Mouse (Mus musculus) left cerebral cortex, postnatal 10 days (tissue): ENCODE data around the gene Rcor2. TPM values are rescaled to one million over a fixed set of nuclear protein-coding genes. Genes with fewer than 3 reads are reported as not detected.
A peak's percentile ranks its signal among the peaks of the same experiment; 100 is the strongest.

Experiments
- DNase-seq, 2 experiments: peaks; one replicate each; pipeline ENCODE4 v3.0.0; 2021 to 2022; ENCODE audit warnings: low spot score in 2 of 2, mixed read lengths in 1 of 2; ENCODE audit errors: extremely low spot score in 1 of 2
- intact Hi-C: fragments of 180-260 bp; cut with DNase I; formaldehyde crosslinking; loops from one replicate; pipeline ENCODE4 v1.15.1; 2025
- total RNA-seq, 2 experiments: library from RNA; stranded (reverse); gene quantifications; 2 replicates each; pipeline ENCODE4 v1.2.3; 2021

Gene Rcor2
- 10 to 100 TPM; 16.0 to 18.7 TPM for total RNA-seq

GRCm38 (mm10) chr19:7267091-7267741 lies at the start of gene Rcor2:
Gene Rcor2 (plus strand): TSS chr19:7267325.
- peak in 1 of 2 experiments; percentile 84 for DNase-seq
- intact Hi-C loops: loop anchor here (10.0 kb wide), 1 partner anchor 148 kb away; the partner anchor contains the start of gene 2700081O15Rik

- no peak for DNase-seq
- intact Hi-C loops: no loop called here
Observed at GRCm38 (mm10) chr19:7217926-7218267, 49.2 kb upstream of the Rcor2 start.

DNA sequence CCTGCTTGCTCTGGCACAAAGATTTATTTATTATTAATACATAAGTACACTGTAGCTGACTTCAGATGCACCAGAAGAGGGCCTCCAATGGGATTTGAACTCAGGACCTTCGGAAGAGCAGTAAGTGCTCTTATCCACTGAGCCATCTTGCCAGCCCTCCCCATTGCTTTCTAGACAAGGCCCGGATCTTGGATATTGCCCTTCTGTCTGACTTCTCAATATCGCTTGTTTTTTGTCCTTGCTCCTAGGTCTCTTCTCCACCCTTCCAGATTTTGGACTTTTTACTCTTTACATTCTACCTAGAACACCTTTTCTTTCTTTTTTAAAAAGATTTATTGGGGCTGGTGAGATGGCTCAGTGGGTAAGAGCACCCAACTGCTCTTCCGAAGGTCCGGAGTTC lies 48.4 kb upstream of the Rcor2 start:
- DNase-seq: no peak
- intact Hi-C loops: no loop called here

- intact Hi-C loops: no loop called here
- no peak for DNase-seq
Observed at GRCm38 (mm10) chr19:7222196-7222595, 44.9 kb upstream of the Rcor2 start.

DNA sequence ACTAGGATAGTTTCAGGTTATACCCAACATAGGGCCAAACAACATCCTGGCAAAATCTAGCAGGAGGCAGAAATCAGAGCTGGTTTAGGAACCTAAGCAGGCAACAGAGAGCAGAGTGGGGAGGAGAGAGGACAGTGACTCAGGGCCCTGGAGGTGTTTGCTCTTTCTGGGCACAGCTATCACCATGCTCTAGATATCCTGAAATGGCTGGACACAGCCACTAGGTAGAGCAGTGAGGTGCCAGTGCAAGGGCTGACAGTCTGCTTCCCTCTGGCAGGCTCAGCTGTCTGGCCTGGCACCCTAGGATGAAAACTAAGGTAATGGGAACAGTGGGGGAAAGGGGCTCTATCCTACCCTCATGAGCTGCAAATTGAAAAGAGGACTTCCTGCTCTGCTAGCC lies 43.6 kb upstream of the Rcor2 start:
- no peak for DNase-seq
- intact Hi-C loops: no loop called here

DNA sequence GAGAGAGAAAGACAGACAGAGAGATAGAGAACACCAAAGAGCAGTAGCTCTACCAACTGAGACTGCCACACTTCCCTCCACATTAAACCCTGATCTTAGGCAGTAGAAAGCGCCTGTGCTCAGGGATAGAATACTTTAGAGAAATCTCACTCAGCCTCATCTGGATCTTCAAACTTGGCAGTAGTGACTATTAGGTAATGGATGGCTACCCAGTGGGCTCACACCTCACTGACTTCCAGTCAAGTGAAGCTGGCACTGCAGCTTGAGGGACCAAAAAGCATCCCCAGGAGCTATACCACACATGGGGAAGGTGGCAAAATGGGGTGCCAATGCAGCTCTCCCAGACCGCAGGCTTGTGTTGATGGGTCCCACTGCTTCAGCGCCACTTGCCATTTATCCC lies 42.9 kb upstream of the Rcor2 start:
- DNase-seq: no peak
- intact Hi-C loops: no loop called here

DNA sequence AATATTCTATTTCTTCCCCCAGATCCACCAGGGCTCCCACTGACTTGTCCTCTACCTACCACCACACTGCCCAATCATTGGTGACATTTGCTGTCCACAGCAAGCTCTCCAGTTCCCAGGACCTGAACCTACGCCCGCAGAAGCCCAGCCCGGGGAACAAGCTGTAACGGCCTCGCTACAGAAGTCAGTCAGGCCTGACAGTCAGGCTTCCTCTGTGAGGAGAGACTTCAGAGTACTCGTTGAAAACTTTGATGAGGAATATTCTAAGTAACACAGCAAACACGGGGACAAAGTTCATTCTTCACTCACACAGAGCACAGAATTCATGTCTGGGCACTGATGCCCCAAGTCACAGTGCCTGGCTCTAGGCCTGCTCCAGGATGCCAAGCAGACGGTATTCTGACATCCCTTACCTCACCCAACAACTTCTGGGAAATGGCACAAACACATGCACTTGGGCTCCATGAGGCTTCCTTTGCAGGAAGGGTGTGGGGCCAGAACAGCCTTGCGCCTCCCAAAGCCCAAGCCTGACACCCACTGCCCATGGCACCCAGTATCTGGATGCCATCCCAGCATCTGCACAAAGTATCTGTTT lies 41.9 kb upstream of the Rcor2 start:
- intact Hi-C loops: no loop called here
- no peak for DNase-seq

GRCm38 (mm10) chr19:7226511-7226914 lies 40.6 kb upstream of the Rcor2 start:
- intact Hi-C loops: no loop called here
- DNase-seq: no peak

DNA sequence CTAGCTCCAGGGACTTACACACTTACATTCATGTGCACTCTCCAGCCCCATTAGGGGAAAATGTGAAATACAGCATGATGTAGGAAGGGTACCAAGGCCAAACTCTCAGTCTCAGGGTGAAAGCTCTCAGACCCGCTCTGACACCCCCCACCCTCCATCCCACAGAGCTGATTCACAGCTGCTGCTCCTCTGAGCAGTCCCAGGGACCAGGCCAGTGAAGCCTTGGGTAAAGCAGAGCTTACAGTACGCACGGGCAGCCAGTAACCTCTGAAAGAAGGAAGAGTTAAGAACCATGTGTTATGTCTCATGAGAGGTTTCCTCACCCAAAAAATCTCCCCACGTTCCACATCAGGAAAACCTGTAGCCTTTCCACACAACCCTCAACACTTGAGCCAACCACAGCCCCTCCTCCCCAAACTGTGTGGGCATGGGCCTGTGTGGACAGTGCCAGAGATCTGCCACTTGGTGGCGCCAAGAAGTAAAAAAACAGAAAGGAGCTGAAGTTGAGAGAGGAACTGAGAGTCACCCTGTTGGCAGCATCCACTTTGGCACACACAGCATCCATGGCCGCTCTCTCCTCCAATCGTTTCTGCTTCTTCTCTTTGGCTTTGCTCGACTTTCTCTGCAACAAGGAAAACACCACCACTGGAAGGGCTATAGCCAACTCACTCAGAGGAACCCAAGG lies 32.4 kb upstream of the Rcor2 start:
- intact Hi-C loops: loop anchor here (2.0 kb wide), 1 partner anchor 110 kb away; no protein-coding TSS in a partner anchor
- peak; percentile 86 to 87 for DNase-seq

GRCm38 (mm10) chr19:7235461-7235860 lies 31.7 kb upstream of the Rcor2 start:
- intact Hi-C loops: loop anchor here (2.0 kb wide), 1 partner anchor 109 kb away; no protein-coding TSS in a partner anchor
- no peak for DNase-seq

DNA sequence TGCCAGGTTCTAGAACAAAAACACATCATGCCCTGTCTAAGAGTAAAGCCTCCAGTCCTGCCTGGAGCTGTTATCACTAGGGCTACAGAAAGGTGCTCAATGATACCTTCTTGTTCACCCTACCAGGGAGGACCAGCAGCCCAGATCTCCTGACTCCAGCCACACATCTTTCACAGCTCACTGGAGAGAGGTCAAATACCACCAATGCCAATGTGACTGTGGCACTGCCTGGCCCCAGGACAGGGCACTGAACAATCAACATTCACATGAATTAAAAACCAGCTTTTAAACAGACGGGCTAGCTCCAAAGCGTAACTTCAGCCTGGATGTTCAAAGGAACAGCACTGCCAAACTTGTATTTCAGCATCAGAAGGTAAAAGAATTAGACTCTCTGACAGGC lies 31.1 kb upstream of the Rcor2 start:
- intact Hi-C loops: no loop called here

GRCm38 (mm10) chr19:7236742-7237141 lies 30.4 kb upstream of the Rcor2 start:
- DNase-seq: no peak
- intact Hi-C loops: no loop called here

More for the DNA sequence above, 31.1 kb upstream of the Rcor2 start:
- DNase-seq: no peak

DNA sequence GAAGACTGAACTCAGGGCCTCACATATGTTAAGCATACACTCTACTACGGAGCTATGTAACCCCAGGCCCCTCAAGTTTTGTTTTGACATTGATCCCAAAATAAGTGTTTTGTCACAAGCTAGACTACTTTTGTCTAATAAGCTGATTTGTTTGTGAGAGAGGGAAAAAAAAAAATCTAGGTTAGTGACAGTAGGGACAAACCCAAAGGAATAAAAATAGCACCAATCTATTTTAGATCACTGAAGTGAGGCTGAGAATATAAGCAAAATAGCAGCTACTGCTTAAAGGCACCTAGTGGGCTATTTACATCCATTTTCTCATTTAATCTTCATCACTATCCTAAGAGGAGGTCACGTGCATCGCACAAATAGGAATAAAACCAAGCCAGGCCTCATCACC lies 27.6 kb upstream of the Rcor2 start:
- no peak for DNase-seq
- intact Hi-C loops: no loop called here

GRCm38 (mm10) chr19:7240291-7240690 lies 26.8 kb upstream of the Rcor2 start:
- intact Hi-C loops: loop anchor here (5.0 kb wide), 1 partner anchor 177 kb away; the partner anchor contains the start of gene 2700081O15Rik
- DNase-seq: no peak

DNA sequence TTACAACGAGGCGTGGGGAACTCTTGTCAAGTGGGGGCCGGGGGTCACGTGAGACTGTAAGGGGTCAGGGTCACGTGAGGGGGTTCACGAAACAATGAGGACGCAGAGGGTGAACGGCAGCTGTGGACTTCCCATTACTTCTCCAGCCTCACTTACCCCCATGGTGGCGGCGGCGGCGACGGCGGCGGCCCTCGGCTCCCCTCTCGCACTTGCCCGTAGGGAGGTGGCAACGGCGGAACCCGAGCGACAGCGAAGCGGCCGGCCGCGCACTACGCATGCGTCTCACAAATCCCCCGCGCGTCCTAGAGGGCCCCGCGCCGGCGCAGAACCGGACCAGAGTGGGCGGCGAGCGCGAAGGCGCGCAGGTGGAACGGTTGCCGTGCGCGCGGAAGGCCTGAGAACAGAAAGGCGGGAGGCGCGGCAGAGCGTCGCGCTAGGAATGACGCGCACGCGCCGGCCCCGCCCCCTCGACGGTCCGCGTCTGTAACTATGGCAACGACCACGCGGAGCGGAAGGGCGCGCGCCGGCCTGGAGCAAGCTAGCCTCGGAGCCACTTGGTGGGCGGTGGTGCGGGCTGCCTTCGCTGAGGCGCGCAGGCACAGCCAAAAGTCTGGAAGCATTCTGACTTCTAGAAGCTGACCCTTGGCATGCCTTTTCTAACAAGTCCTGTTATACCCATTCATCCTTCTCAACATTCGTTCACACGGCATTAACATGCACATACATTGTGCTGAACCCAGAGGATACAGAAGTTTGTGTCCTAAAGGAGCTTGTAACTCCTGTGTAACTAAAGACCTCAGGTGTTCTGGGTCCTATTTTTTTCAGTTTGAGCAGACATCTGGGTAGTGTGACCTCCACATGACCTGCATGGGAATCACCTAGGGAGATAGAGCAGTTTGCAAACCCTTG lies 26.1 kb upstream of the Rcor2 start, which contains the start of gene Naa40:
Naa40 (minus strand) TSS at position 402 of the 909 bp plus-strand sequence.
- intact Hi-C loops: loop anchor here (5.0 kb wide), 1 partner anchor 176 kb away; the partner anchor contains the start of gene 2700081O15Rik

GRCm38 (mm10) chr19:7246021-7246420 lies 21.1 kb upstream of the Rcor2 start:
- no peak for DNase-seq

More for the DNA sequence above, 26.1 kb upstream of the Rcor2 start, which contains the start of gene Naa40:
- DNase-seq: peak; percentile 91 to 97

DNA sequence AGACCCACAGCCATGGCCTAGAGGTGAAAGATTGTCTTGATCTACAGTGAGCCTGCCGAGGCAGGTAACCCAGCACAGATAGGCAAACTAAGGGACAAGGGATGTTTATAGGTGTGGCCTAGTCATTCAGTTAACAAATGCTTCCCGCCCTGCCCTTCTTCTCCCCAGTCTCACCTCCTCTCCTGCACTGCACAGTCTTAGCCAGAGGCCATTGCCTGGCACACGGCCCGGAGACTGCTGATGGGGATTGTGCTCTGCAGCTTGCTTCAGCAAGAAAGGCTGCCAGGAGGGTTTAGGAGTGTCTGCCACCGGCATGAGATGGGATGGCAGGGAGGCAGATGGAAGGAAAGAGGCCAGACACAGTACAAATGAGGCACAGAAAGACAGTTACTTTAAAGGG lies 9.2 kb upstream of the Rcor2 start:
- intact Hi-C loops: no loop called here
- DNase-seq: peak in 1 of 2 experiments; percentile 43

More at GRCm38 (mm10) chr19:7246021-7246420, 21.1 kb upstream of the Rcor2 start:
- intact Hi-C loops: no loop called here

DNA sequence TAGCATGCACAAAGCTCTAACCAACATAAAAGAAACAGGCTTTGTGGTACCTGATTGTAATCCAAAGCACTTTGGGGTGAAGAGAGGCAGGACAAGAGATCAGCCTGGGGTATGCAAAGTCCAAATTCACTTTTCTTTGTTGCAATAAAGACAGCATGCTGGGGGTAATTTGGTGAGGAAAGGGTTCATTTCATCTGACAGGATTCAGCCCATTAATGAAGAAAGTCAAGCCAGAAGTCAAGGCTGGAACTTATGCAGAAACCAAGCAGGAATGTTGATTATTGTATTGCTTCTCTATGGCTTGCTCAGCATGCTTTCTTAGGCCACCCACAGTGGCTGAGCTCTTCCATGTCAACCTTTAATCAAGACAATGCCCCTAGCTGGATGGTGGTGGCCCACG lies 5.6 kb upstream of the Rcor2 start:
- intact Hi-C loops: loop anchor here (10.0 kb wide), 1 partner anchor 153 kb away; the partner anchor contains the start of gene 2700081O15Rik
- no peak for DNase-seq

DNA sequence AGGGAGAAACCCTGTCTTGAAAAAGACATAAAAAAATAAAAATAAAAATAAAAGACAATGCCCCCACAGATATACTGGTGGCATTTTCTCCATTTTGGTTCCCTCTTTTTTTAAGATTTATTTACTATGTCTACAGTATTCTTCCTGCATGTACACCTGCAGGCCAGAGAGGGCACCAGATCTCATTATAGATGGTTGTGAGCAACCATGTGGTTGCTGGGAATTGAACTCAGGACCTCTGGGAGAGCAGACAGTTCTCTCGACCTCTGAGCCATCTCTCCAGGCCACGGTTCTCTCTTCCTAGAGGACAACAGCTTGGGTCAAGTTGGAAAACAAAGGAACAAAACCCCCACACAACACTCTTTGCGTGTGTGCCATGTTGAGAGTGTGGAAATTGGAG lies 5.2 kb upstream of the Rcor2 start:
- intact Hi-C loops: loop anchor here (10.0 kb wide), 1 partner anchor 153 kb away; the partner anchor contains the start of gene 2700081O15Rik
- DNase-seq: no peak
